Mouse (Mus musculus) neural tube, embryonic 11.5 days (tissue): ENCODE results near the gene Rab43. TPM values are rescaled to one million over a fixed set of nuclear protein-coding genes. Genes with fewer than 3 reads are reported as not detected.

Source experiments
- ATAC-seq: fragments of 200-750 bp; cut with Nextera tagmentation; 2 replicates; pipeline ENCODE4 v1.8.0; 2017; ENCODE audit warnings: moderate number of reproducible peaks, mild to moderate bottlenecking, moderate TSS enrichment, moderate library complexity; ENCODE audit not compliant: insufficient read depth, low FRiP score, low TSS enrichment
- DNase-seq: peaks from one replicate; pipeline ENCODE4 v3.0.0-alpha.2; 2015; ENCODE audit warnings: low spot score
- H3K27ac ChIP-seq: fragments of 300-500 bp; sonication (generic); 2 replicates; pipeline ENCODE4 v1.5.1; 2014; ENCODE audit warnings: low read depth, mild to moderate bottlenecking, low read length
- H3K27me3 ChIP-seq: fragments of 300-500 bp; sonication (generic); 2 replicates; pipeline ENCODE4 v1.6.1; 2014; ENCODE audit warnings: mild to moderate bottlenecking, low read length, mixed read lengths; ENCODE audit not compliant: control insufficient read depth, insufficient read depth
- H3K36me3 ChIP-seq: fragments of 300-500 bp; sonication (generic); 2 replicates; pipeline ENCODE4 v1.6.1; 2014; ENCODE audit warnings: mild to moderate bottlenecking, low read length, moderate library complexity, mixed read lengths; ENCODE audit not compliant: control insufficient read depth, insufficient read depth
- H3K4me1 ChIP-seq: fragments of 300-500 bp; sonication (generic); 2 replicates; pipeline ENCODE4 v1.6.1; 2014; ENCODE audit warnings: low read length, mixed read lengths; ENCODE audit not compliant: control insufficient read depth, insufficient read depth
- H3K4me2 ChIP-seq: fragments of 300-500 bp; sonication (generic); 2 replicates; pipeline ENCODE4 v1.6.1; 2014; ENCODE audit warnings: low read depth, mild to moderate bottlenecking, moderate library complexity
- H3K4me3 ChIP-seq: fragments of 300-500 bp; sonication (generic); 2 replicates; pipeline ENCODE4 v1.5.1; 2014; ENCODE audit warnings: low read depth, low read length
- H3K9ac ChIP-seq: fragments of 300-500 bp; sonication (generic); 2 replicates; pipeline ENCODE4 v1.6.1; 2014; ENCODE audit warnings: mild to moderate bottlenecking, low read length
- H3K9me3 ChIP-seq: fragments of 300-500 bp; sonication (generic); 2 replicates; pipeline ENCODE4 v1.6.1; 2016; ENCODE audit warnings: low read length; ENCODE audit not compliant: control insufficient read depth
- WGBS: fragments of 180-500 bp; shearing (Covaris S2); extraction: QIAGEN DNeasy Blood & Tissue Kit; methylation state at CpG from one replicate; pipeline ENCODE4 v1.1.7; 2014; 5-methylcytosine and 5-hydroxymethylcytosine counted together
- polyA plus RNA-seq: library from polyadenylated mRNA; unstranded; fragments of >200 nt; fragmentation: Nextera tagmentation; extraction: Ambion mirVana; gene quantifications from 2 replicates; pipeline ENCODE4 v1.2.1, GENCODE M21; 2014

The Rab43 gene
- polyA plus RNA-seq, 1 experiment from 2014 or later, result 7.9 TPM

- Histone ChIP-seq H3K27ac (no peak overlapping the region), H3K4me3 (no peak overlapping the region), H3K9me3 (no peaks in the 10 kb centered on the region), H3K36me3 (no peaks in the 10 kb centered on the region), H3K27me3 (no peaks in the 10 kb centered on the region), H3K4me1 (no peaks in the 10 kb centered on the region), H3K9ac (no peak overlapping the region), H3K4me2 (no peak overlapping the region)
- 78% methylated on average over 8 of the region's 8 CpGs for WGBS
- ATAC-seq, result no peak
- no peak for DNase-seq
These were observed 27.9 kb downstream of the Rab43 start for GRCm38 (mm10) chr6:87784033-87784432.

- H3K27ac ChIP-seq, result no peak overlapping the region
- H3K36me3 ChIP-seq, result no peaks in the 10 kb centered on the region
- 82% methylated on average over 10 of the region's 10 CpGs for WGBS
- H3K4me3 ChIP-seq, result no peak overlapping the region
- H3K9ac ChIP-seq, result no peak overlapping the region
- DNase-seq, result no peak
- no peaks in the 10 kb centered on the region for H3K27me3 ChIP-seq
- no peaks in the 10 kb centered on the region for H3K4me1 ChIP-seq
- no peak for ATAC-seq
- H3K4me2 ChIP-seq, result no peak overlapping the region
- H3K9me3 ChIP-seq, result no peaks in the 10 kb centered on the region
These were observed 31.2 kb downstream of the Rab43 start for GRCm38 (mm10) chr6:87780546-87781301.

- Histone ChIP-seq H3K9ac (no peak overlapping the region), H3K4me1 (no peaks in the 10 kb centered on the region), H3K9me3 (no peaks in the 10 kb centered on the region), H3K36me3 (no peaks in the 10 kb centered on the region), H3K27ac (no peak overlapping the region), H3K27me3 (no peaks in the 10 kb centered on the region), H3K4me2 (no peak overlapping the region), H3K4me3 (no peak overlapping the region)
- no peak for ATAC-seq
- WGBS, result 86% methylated on average over 11 of the region's 11 CpGs
- DNase-seq, result no peak
These were observed 32.5 kb downstream of the Rab43 start for GRCm38 (mm10) chr6:87779174-87780165.

DNA sequence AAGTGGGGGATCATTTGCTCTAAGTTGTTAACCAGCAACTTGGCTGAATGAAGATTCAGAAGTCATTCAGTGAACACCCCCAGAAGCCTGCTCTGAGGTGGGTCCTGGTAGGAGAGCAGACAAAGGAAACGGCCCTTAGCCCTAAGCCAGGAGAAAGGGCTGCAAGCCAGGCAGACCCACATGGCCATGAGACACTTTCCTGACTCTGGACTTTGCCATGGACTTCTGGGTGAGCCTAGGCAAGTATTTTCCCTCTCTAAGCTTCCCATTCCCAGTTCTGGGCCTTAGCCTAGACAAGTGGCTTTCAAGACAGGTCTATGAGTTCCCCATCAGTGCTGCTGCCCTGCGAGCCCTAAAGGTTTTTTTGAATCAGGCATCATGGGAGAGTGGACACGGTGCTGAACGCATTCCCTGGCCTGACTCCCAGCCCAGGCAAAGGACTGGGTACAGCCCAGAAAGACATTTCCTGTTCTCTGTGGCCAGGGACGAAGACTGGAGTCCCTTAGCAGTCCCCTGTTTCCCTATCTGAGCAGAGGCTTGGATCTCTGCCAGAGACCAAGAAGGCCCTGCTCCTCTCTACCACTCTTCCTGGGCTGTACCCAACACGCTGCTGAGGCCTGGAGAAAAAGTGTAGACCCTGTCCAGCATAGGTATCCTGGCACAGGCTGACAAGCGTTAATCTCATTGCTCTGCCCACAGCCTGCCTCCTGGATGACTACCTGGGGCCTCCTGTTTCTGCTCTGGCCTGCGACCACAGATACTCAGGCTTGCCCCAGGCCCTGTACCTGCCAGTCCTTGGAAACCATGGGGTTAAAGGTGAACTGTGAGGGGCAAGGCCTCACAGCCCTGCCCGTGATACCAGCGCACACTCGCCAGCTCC, 33.4 kb downstream of the Rab43 start:
- Histone ChIP-seq H3K4me2 (no peak overlapping the region), H3K9ac (no peak overlapping the region), H3K27ac (no peak overlapping the region), H3K9me3 (no peaks in the 10 kb centered on the region), H3K27me3 (no peaks in the 10 kb centered on the region), H3K4me3 (no peak overlapping the region), H3K36me3 (no peaks in the 10 kb centered on the region), H3K4me1 (no peaks in the 10 kb centered on the region)
- DNase-seq (no peak), ATAC-seq (no peak)
- WGBS, result 86% methylated on average over 11 of the region's 11 CpGs

GRCm38 (mm10) chr6:87777842-87778241, 34.1 kb downstream of the Rab43 start, which contains the start of gene Gp9:
Gp9 (plus strand) TSS chr6:87778072.
- WGBS, result 88% methylated on average over 2 of the region's 2 CpGs
- H3K27ac ChIP-seq, result no peak within 1 kb of the TSS
- no peak within 1 kb of the TSS for H3K9ac ChIP-seq
- no peak for DNase-seq
- H3K4me2 ChIP-seq, result no peak within 1 kb of the TSS
- no peak for ATAC-seq
- H3K9me3 ChIP-seq, result no peaks in the 10 kb centered on the region
- H3K27me3 ChIP-seq, result no peaks in the 10 kb centered on the region
- H3K4me3 ChIP-seq, result no peak within 1 kb of the TSS
- H3K36me3 ChIP-seq, result no peaks in the 10 kb centered on the region
- H3K4me1 ChIP-seq, result no peaks in the 10 kb centered on the region

DNA sequence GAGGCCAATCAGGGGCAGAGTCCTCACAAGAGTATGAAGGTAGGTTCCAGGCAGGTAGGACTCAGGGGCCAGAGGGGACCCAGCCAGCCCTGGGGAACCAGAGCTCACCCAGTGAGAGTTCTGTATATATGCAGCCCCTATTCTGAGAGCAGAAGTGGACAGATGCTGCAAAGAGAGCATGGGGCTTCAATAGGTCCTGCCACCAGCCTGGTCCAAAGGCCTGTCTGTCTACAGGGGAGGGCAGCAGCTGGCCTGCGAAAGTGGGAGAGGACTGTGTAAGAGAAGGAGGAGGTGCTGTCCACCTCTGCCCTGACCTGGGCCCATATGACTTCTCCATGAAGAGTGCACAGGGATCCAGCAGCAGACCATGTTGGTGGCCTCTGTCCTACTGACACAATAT, 35.3 kb downstream of the Rab43 start:
- H3K4me2 ChIP-seq, result no peak overlapping the region
- no peak for ATAC-seq
- DNase-seq, result no peak
- 100% methylated on average over 1 of the region's 1 CpGs for WGBS
- no peaks in the 10 kb centered on the region for H3K4me1 ChIP-seq
- H3K27ac ChIP-seq, result no peak overlapping the region
- H3K27me3 ChIP-seq, result no peaks in the 10 kb centered on the region
- no peaks in the 10 kb centered on the region for H3K9me3 ChIP-seq
- no peaks in the 10 kb centered on the region for H3K36me3 ChIP-seq
- H3K4me3 ChIP-seq, result no peak overlapping the region
- H3K9ac ChIP-seq, result no peak overlapping the region

GRCm38 (mm10) chr6:87775588-87776245, 36.2 kb downstream of the Rab43 start:
- 72% methylated on average over 3 of the region's 3 CpGs for WGBS
- no peaks in the 10 kb centered on the region for H3K36me3 ChIP-seq
- no peak overlapping the region for H3K27ac ChIP-seq
- no peaks in the 10 kb centered on the region for H3K9me3 ChIP-seq
- H3K27me3 ChIP-seq, result no peaks in the 10 kb centered on the region
- no peak overlapping the region for H3K9ac ChIP-seq
- ATAC-seq (no peak), DNase-seq (no peak)
- no peak overlapping the region for H3K4me2 ChIP-seq
- H3K4me1 ChIP-seq, result no peaks in the 10 kb centered on the region
- no peak overlapping the region for H3K4me3 ChIP-seq

- no peak overlapping the region for H3K27ac ChIP-seq
- no peaks in the 10 kb centered on the region for H3K27me3 ChIP-seq
- H3K4me2 ChIP-seq, result no peak overlapping the region
- no peak overlapping the region for H3K9ac ChIP-seq
- ATAC-seq (no peak), DNase-seq (no peak)
- no peak overlapping the region for H3K4me3 ChIP-seq
- no peaks in the 10 kb centered on the region for H3K36me3 ChIP-seq
- 89% methylated on average over 9 of the region's 9 CpGs for WGBS
- H3K9me3 ChIP-seq, result no peaks in the 10 kb centered on the region
- H3K4me1 ChIP-seq, result no peaks in the 10 kb centered on the region
These were observed 37.1 kb downstream of the Rab43 start for GRCm38 (mm10) chr6:87774909-87775308.
